Mouse (Mus musculus) heart, embryonic 15.5 days (tissue): ENCODE measurements around the gene Lbh. TPM values are rescaled to one million over a fixed set of nuclear protein-coding genes. Genes with fewer than 3 reads are reported as not detected.

Experiments
- ATAC-seq: fragments of 200-750 bp; cut with Nextera tagmentation; replicated peaks from 2 replicates; pipeline ENCODE4 v1.8.0; 2017; ENCODE audit warnings: low read depth, moderate TSS enrichment; ENCODE audit not compliant: insufficient number of reproducible peaks, insufficient read depth, low FRiP score
- H3K27ac ChIP-seq: fragments of 300-500 bp; sonication (generic); 2 replicates; pipeline ENCODE4 v1.5.1; 2015; ENCODE audit warnings: mild to moderate bottlenecking, inconsistent platforms
- H3K27me3 ChIP-seq: fragments of 300-500 bp; sonication (generic); 2 replicates; pipeline ENCODE4 v1.6.1; 2015; ENCODE audit warnings: inconsistent platforms
- H3K36me3 ChIP-seq: fragments of 300-500 bp; sonication (generic); 2 replicates; pipeline ENCODE4 v1.6.1; 2015; ENCODE audit warnings: mild to moderate bottlenecking, inconsistent platforms
- H3K4me1 ChIP-seq: fragments of 300-500 bp; sonication (generic); replicated peaks from 2 replicates; pipeline ENCODE4 v1.6.1; 2015; ENCODE audit warnings: inconsistent platforms
- H3K4me2 ChIP-seq: fragments of 300-500 bp; sonication (generic); 2 replicates; pipeline ENCODE4 v1.6.1; 2015; ENCODE audit warnings: inconsistent platforms, mild to moderate bottlenecking, moderate library complexity
- H3K4me3 ChIP-seq: fragments of 300-500 bp; sonication (generic); 2 replicates; pipeline ENCODE4 v1.5.1; 2015; ENCODE audit warnings: mild to moderate bottlenecking, inconsistent platforms
- H3K9ac ChIP-seq: fragments of 300-500 bp; sonication (generic); 2 replicates; pipeline ENCODE4 v1.6.1; 2015; ENCODE audit warnings: mild to moderate bottlenecking, inconsistent platforms
- H3K9me3 ChIP-seq: fragments of 300-500 bp; sonication (generic); replicated peaks from 2 replicates; pipeline ENCODE4 v1.6.1; 2016; ENCODE audit warnings: inconsistent platforms
- WGBS: fragments of 180-500 bp; shearing (Covaris S2); methylation state at CpG from one replicate; pipeline ENCODE4 v1.1.7; 2015; ENCODE audit warnings: mixed read lengths; 5-methylcytosine and 5-hydroxymethylcytosine counted together
- polyA plus RNA-seq: library from polyadenylated mRNA; unstranded; fragments of >200 nt; fragmentation: Nextera tagmentation; extraction: Ambion mirVana; gene quantifications from 2 replicates; pipeline ENCODE4 v1.2.1, GENCODE M21; 2015

Lbh gene
- polyA plus RNA-seq, 1 experiment from 2014 or later = 29.0 TPM

DNA sequence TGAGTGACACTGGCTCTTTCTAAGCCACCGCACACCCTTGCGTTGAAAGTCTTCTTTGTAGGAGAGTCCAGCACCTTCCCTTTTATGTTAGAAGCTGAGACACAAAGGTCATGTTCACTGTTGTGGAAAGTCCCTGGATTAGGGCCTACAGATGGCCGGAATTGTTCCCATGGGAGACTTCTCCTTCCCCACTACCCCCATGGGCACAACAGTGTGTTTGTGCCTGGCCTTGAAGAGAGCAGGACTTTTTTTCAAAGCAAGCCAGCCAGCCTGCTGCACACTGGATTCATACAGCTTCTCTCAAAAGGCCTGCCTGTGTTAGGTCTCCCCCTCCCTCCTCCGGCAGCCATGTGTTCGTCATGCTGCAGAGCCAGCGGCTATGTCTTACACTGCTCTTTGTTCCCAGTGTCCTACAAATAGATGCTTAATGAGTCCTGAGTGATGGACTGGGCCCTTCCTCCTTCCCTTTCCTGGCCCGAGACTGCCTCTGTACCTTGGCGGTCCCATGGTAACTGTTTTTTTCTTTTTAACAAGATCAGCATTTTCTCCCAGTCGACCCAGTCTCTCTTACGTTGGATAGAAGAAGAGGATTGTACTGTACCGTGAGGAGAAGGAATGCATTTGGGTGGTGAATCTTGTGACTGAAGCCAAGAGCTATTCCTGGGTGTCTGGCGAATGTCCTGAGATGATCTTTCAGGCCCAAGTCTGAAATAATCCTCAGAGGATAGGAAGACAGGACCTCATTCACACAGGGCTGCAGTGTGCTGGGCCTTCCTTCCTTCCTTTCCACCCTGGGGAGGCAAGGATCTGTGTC, 7.9 kb downstream of the Lbh start:
- Histone ChIP-seq H3K9me3 (no peaks in the 10 kb centered on the region), H3K27ac (peak overlapping the region; percentile 83), H3K27me3 (no peaks in the 10 kb centered on the region), H3K4me3 (peak overlapping the region; percentile 13), H3K4me1 (peaks cover 58% of the 10 kb centered on the region), H3K36me3 (peaks cover 59% of the 10 kb centered on the region), H3K9ac (peak overlapping the region; percentile 52), H3K4me2 (peak overlapping the region; percentile 86)
- ATAC-seq = peak; percentile 52
- WGBS = 34% methylated on average over 12 of the region's 12 CpGs

DNA sequence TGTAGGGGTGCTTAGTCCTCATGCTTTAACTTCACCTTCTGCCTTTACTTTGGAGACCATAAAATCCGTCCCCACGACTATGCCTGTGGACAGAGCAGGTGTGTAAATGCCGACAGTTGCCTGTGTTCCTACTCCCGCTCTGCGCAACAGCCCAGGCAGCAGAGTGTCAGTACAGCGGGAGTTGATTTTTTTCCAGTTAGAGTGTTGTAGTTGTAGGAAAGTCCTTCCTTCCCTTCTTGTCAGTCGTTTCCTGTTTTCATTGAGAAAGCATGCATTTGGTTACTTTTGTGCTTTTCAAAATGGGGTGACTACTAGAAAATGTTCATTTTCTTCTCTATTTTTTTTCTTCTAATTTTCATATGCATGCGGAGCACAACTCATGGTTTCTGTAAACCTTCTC, 8.9 kb downstream of the Lbh start:
- no peaks in the 10 kb centered on the region for H3K9me3 ChIP-seq
- H3K27me3 ChIP-seq = no peaks in the 10 kb centered on the region
- peaks cover 52% of the 10 kb centered on the region for H3K36me3 ChIP-seq
- H3K4me1 ChIP-seq = peaks cover 57% of the 10 kb centered on the region
- 74% methylated on average over 8 of the region's 8 CpGs for WGBS
- H3K9ac ChIP-seq = 0 out of 2 replicates have a peak overlapping the region, but pooled peaks have one; percentile 52
- H3K4me3 ChIP-seq = 0 out of 2 replicates have a peak overlapping the region, but pooled peaks have one; percentile 3
- H3K4me2 ChIP-seq = peak overlapping the region; percentile 86
- H3K27ac ChIP-seq = peak overlapping the region; percentile 83
- no peak for ATAC-seq

DNA sequence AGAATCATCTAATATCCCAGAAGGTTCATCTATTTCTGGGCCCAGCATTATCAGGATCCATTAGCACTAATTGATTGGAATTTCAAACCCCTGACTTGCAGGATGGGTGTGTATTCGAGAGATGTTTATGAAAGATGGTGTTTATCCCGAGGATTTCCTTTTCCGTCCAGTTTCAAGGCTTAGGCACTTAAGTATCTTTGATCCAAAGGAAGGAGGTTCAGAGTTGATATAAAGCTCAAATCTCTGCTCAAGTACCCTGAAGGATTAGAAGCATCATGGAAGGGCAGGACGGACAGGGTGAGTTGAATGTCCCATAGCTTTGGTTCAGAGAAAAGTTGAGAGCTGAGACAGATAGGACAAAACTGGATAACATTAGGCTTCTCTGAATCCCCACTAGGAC, 15.0 kb downstream of the Lbh start:
- H3K4me1 ChIP-seq = peaks cover 72% of the 10 kb centered on the region
- H3K27me3 ChIP-seq = no peaks in the 10 kb centered on the region
- no peak overlapping the region for H3K4me3 ChIP-seq
- no peaks in the 10 kb centered on the region for H3K9me3 ChIP-seq
- peak overlapping the region; percentile 20; the same call in 1 of the 2 replicates for H3K4me2 ChIP-seq
- H3K27ac ChIP-seq = peak overlapping the region; percentile 34
- no peak for ATAC-seq
- H3K36me3 ChIP-seq = peaks cover 34% of the 10 kb centered on the region
- WGBS = 59% methylated on average over 4 of the region's 4 CpGs
- no peak overlapping the region for H3K9ac ChIP-seq

DNA sequence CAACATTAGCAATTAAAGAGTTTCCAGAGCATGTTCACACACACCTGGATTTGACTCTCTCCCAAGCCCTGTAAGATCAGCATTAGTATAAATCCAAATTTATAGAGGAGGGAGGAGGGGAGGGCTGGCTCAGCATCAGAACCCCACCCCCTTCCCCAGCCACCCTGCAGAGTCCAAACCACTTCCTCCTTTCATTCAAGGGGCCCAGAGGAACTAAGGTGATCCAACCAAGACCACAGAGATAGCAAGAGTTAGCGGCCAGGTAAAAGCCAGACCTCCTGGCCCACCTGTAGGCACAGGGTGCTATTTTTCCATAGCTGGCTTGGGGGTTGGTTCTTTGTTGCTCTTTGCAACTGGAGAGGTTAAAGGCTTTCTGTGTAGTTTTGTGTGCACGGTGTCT, 16.0 kb downstream of the Lbh start:
- H3K36me3 ChIP-seq = peaks cover 25% of the 10 kb centered on the region
- H3K27ac ChIP-seq = peak overlapping the region; percentile 82
- H3K4me3 ChIP-seq = peak overlapping the region; percentile 14
- H3K9me3 ChIP-seq = no peaks in the 10 kb centered on the region
- H3K9ac ChIP-seq = peak overlapping the region; percentile 48
- H3K4me2 ChIP-seq = peak overlapping the region; percentile 40
- ATAC-seq = no peak
- H3K27me3 ChIP-seq = no peaks in the 10 kb centered on the region
- peaks cover 74% of the 10 kb centered on the region for H3K4me1 ChIP-seq
- 44% methylated on average over 2 of the region's 2 CpGs for WGBS

DNA sequence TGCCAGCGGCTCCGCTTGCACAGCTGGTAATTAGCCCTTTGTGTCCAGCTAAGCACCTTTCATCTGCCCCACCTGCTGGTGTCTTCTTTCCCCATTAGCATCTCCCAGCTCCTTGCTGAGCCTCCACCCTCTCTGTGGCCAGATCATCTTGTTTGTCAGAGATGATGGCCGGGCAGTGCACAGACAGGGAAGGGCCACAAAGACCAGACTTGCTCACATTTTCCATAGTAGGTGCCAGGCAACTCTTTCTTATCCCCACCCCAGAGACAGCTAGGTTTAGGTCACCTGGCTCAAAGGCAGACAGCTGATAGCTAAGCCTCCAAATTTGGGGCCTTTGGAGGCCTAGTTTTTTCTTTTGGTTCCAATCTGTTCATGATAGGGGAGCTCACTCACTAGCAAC, 16.5 kb downstream of the Lbh start:
- Histone ChIP-seq H3K4me3 (peak overlapping the region; percentile 14), H3K9me3 (no peaks in the 10 kb centered on the region), H3K36me3 (peaks cover 24% of the 10 kb centered on the region), H3K27ac (peak overlapping the region; percentile 82), H3K9ac (peak overlapping the region; percentile 48), H3K4me2 (peak overlapping the region; percentile 40), H3K4me1 (peaks cover 73% of the 10 kb centered on the region), H3K27me3 (no peaks in the 10 kb centered on the region)
- WGBS = 31% methylated on average over 3 of the region's 3 CpGs
- no peak for ATAC-seq

DNA sequence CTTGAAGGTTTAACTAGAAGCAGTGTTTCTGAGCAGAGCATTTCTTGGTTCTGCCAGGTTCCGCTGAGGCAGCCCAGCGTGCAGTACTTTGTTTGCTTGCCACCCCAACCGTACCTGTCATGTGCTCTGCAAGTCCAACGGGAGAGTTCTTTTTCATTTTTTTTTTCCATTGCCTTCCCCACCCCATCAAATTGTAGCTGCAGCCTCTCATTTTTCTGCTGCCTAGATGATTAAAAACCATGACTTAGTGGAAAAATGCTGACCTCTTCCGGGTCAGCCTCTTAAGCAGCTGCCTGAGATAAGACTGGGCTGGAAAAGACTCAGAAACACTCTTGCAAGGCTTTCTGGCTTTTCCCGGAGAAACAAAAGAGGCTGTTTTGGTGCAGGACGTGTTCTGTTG, 17.8 kb downstream of the Lbh start:
- WGBS = 27% methylated on average over 7 of the region's 7 CpGs
- peaks cover 86% of the 10 kb centered on the region for H3K4me1 ChIP-seq
- peak overlapping the region; percentile 82 for H3K27ac ChIP-seq
- peak overlapping the region; percentile 12; the same call in 1 of the 2 replicates for H3K9ac ChIP-seq
- no peak for ATAC-seq
- 0 out of 2 replicates have a peak overlapping the region, but pooled peaks have one; percentile 3 for H3K4me3 ChIP-seq
- H3K27me3 ChIP-seq = no peaks in the 10 kb centered on the region
- peaks cover 29% of the 10 kb centered on the region for H3K36me3 ChIP-seq
- peak overlapping the region; percentile 35 for H3K4me2 ChIP-seq
- no peaks in the 10 kb centered on the region for H3K9me3 ChIP-seq

DNA sequence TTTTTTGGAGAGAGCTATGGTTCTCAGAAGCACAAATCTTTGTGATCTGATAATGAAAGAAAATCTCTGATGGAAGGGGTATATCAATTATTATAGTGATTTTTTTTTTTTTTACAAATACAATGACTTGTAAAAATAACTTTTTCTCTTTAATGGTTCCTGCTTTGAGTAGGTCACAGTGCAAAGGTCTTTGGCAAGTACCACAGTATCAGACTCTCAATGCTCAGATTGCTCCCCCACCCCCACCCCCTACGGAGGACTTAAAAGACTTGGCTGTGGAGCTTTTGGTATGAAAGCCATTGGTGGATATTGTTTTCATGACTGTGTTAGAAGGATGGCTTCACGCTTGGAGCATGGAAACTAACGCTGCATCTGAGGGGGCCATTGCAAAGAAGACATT, 18.2 kb downstream of the Lbh start:
- H3K9ac ChIP-seq = no peak overlapping the region
- peaks cover 90% of the 10 kb centered on the region for H3K4me1 ChIP-seq
- peak overlapping the region; percentile 35; the same call in 1 of the 2 replicates for H3K4me2 ChIP-seq
- H3K27me3 ChIP-seq = no peaks in the 10 kb centered on the region
- no peaks in the 10 kb centered on the region for H3K9me3 ChIP-seq
- H3K4me3 ChIP-seq = no peak overlapping the region
- H3K36me3 ChIP-seq = peaks cover 33% of the 10 kb centered on the region
- H3K27ac ChIP-seq = peak overlapping the region; percentile 82
- no peak for ATAC-seq
- WGBS = 62% methylated on average over 3 of the region's 3 CpGs

DNA sequence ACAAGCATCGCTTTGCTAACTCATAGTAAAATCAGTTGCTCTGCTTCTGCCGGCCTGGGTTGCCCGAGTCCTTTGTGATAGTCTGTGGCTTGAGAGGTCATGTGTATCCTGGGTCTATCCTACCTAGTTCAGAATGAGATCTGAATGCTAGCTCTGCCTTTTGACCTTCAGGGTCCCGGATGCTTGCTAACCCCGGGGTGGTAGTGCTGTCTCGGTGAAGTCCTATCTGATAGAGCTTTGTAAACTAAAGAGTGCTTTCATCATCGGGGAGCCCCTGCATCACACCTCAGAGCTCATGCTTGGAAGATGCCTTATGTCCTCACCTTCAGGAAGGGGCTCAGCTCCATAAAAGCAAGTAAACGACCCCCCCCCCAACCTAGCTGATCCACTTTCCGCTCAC, 19.1 kb downstream of the Lbh start:
- ATAC-seq = no peak
- Histone ChIP-seq H3K4me2 (peak overlapping the region; percentile 41), H3K27me3 (no peaks in the 10 kb centered on the region), H3K4me1 (peaks cover 87% of the 10 kb centered on the region), H3K4me3 (no peak overlapping the region), H3K9ac (no peak overlapping the region), H3K27ac (peak overlapping the region; percentile 83), H3K36me3 (peaks cover 35% of the 10 kb centered on the region), H3K9me3 (no peaks in the 10 kb centered on the region)
- WGBS = 45% methylated on average over 9 of the region's 9 CpGs

DNA sequence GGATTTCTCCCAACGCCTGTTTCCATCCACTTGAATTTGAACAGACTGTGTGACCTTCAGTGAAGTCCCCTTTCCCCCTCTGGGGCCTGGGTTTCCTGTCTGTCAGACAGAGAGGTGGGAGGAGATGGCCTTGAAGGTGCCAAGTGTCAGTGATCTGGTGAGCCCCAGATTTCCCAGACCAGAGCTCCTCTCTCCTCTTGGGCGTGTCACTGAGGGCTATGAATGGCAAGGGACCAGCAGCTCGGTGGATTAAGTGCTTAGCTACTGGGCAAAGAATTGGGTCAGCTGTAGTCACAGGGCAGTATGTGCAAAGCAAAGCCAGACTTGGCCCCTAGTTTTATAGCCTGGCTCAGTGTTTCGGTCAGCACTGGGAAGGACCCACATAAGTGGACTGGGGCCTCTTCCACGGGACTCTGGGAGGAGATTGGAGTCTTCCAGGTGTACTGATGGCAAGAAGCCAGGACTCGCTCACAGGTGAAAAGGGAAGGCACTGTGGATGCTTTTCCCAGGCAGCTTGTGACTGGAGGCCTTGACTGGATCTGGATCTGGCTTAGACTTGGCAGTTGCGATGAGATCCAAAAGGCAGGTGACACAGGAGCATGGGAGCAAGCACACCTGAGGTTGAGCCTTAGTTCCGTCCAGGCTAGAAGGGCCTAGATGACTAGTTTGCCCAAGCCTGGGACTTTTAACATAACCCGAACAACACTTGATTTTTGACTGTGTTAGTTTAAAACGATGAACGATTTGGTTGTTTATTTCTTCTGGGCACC, 20.1 kb downstream of the Lbh start:
- ATAC-seq = peak; percentile 36; the same call in 1 of the 2 replicates
- H3K9ac ChIP-seq = peak overlapping the region; percentile 32
- peak overlapping the region; percentile 83 for H3K27ac ChIP-seq
- no peaks in the 10 kb centered on the region for H3K9me3 ChIP-seq
- 57% methylated on average over 11 of the region's 11 CpGs for WGBS
- no peaks in the 10 kb centered on the region for H3K27me3 ChIP-seq
- H3K4me1 ChIP-seq = peaks cover 84% of the 10 kb centered on the region
- peaks cover 40% of the 10 kb centered on the region for H3K36me3 ChIP-seq
- H3K4me2 ChIP-seq = peak overlapping the region; percentile 11; the same call in 1 of the 2 replicates
- H3K4me3 ChIP-seq = no peak overlapping the region

DNA sequence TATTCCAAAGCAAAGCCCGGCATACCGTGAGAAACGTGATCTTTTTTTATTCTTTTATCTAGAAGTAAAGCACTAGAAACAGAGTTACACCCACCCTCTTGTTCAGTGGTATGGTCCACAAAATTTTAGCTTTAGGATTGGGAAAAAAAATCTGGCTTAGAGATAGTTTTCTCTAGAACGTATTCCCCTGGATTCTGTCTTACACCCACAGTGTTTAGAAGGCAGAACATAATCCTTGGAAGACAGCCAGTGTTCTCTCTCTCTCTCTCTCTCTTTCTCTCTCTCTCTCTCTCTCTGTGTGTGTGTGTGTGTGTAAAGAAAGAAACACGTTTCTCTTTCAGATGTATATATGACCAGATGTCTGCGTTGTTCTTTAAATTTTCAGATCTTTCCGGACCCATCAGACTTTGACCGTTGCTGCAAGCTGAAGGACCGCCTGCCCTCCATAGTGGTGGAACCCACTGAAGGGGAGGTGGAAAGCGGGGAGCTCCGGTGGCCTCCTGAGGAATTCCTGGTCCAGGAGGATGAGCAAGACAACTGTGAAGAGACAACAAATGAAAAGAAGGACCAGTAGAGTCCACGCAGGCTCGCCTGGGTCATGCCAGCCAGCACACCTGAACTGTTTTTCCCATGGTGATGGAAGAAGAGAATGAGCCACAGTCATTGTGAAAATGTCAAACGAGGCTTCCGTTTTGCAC, 20.9 kb downstream of the Lbh start:
- peak overlapping the region; percentile 83 for H3K27ac ChIP-seq
- peaks cover 40% of the 10 kb centered on the region for H3K36me3 ChIP-seq
- 72% methylated on average over 15 of the region's 15 CpGs for WGBS

DNA sequence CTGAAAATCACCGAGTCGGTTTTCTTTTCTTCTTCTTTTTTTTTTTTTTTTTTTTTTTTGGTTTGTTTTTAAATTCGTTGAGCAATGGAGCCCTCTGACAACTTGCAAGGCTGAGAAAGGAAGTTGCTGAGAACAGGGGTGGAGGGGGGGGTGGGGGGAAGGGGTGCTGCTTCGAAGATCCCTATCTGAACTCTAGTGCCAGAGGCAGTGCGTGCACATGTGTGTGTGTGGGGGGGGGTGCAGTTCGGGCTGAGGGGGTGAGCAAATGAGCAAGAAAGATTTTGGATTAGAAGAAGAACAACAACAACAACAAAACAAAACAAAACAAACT, 21.4 kb downstream of the Lbh start:
- peaks cover 71% of the 10 kb centered on the region for H3K4me1 ChIP-seq
- H3K4me2 ChIP-seq = no peak overlapping the region
- no peak for ATAC-seq
- H3K9me3 ChIP-seq = no peaks in the 10 kb centered on the region
- H3K36me3 ChIP-seq = peaks cover 36% of the 10 kb centered on the region
- peak overlapping the region; percentile 83 for H3K27ac ChIP-seq
- no peak overlapping the region for H3K4me3 ChIP-seq
- 62% methylated on average over 6 of the region's 6 CpGs for WGBS
- no peaks in the 10 kb centered on the region for H3K27me3 ChIP-seq
- no peak overlapping the region for H3K9ac ChIP-seq

More for the DNA sequence above, 20.9 kb downstream of the Lbh start:
- Histone ChIP-seq H3K9ac (peak overlapping the region; percentile 32; the same call in 1 of the 2 replicates), H3K4me3 (no peak overlapping the region), H3K4me2 (no peak overlapping the region), H3K4me1 (peaks cover 76% of the 10 kb centered on the region), H3K9me3 (no peaks in the 10 kb centered on the region), H3K27me3 (no peaks in the 10 kb centered on the region)
- no peak for ATAC-seq
